Mouse (Mus musculus) stomach, postnatal 0 days (tissue): ENCODE measurements around the gene Brca1.

Experiments used
- CTCF ChIP-seq: IDR thresholded peaks from 2 replicates; pipeline ENCODE4 v1.5.1; 2016; ENCODE audit warnings: antibody characterized with exemption, low read depth, mild to moderate bottlenecking, moderate library complexity
- EP300 ChIP-seq: optimal IDR thresholded peaks from 2 replicates; pipeline ENCODE3; 2016; ENCODE audit warnings: antibody characterized with exemption

DNA sequence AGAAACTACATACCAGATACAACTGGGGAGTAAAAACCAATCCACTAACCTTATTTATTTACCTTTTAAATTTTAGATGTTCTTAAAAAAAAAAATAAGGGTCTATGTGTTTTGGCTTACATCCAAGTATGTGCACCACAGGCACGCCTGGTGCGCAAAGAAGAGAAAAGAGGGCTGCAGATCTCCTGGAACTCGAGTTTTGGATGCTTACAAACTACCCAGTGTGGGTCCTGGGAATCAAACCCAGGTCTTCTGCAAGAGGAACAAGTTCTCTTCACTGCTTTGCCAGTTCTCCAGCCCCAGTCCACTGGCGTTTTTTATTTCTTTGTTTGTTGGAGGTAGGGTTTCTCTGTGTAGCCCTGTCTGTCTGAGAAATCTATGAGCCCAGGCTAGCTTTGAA, 25.1 kb downstream of the Brca1 start:
- TF ChIP-seq CTCF (no peak), EP300 (no peak)
